Mouse (Mus musculus) forebrain, embryonic 14.5 days (tissue): Measurements from ENCODE around the gene Rell1. TPM values are rescaled to one million over a fixed set of nuclear protein-coding genes. Genes with fewer than 3 reads are reported as not detected.
A peak's percentile ranks its signal among the peaks of the same experiment; 100 is the strongest.

Experiments
- ATAC-seq: fragments of 200-750 bp; cut with Nextera tagmentation; 2 replicates; pipeline ENCODE4 v1.8.0; 2017; ENCODE audit warnings: mild to moderate bottlenecking, moderate library complexity
- DNase-seq: peaks from one replicate; pipeline ENCODE4 v3.0.0-alpha.2; 2015; ENCODE audit warnings: low spot score
- H3K27ac ChIP-seq: fragments of 300-500 bp; sonication (generic); 2 replicates; pipeline ENCODE4 v1.5.1; 2014; ENCODE audit warnings: low read depth, mild to moderate bottlenecking, control low read depth, low read length, moderate library complexity
- H3K27me3 ChIP-seq: fragments of 300-500 bp; sonication (generic); replicated peaks from 2 replicates; pipeline ENCODE4 v1.6.1; 2014; ENCODE audit warnings: low read length, control low read depth, mixed read lengths; ENCODE audit not compliant: control insufficient read depth, insufficient read depth
- H3K36me3 ChIP-seq: fragments of 300-500 bp; sonication (generic); 2 replicates; pipeline ENCODE4 v1.6.1; 2014; ENCODE audit warnings: low read length, control low read depth; ENCODE audit not compliant: control insufficient read depth, insufficient read depth
- H3K4me1 ChIP-seq: fragments of 300-500 bp; sonication (generic); 2 replicates; pipeline ENCODE4 v1.6.1; 2014; ENCODE audit warnings: antibody characterized with exemption, low read length, control low read depth; ENCODE audit not compliant: control insufficient read depth, insufficient read depth
- H3K4me2 ChIP-seq: fragments of 300-500 bp; sonication (generic); 2 replicates; pipeline ENCODE4 v1.6.1; 2014; ENCODE audit warnings: mild to moderate bottlenecking, control low read depth, low read length
- H3K4me3 ChIP-seq: fragments of 300-500 bp; sonication (generic); 2 replicates; pipeline ENCODE4 v1.5.1; 2014; ENCODE audit warnings: low read depth, low read length, control low read depth
- H3K9ac ChIP-seq: fragments of 300-500 bp; sonication (generic); 2 replicates; pipeline ENCODE4 v1.6.1; 2014; ENCODE audit warnings: mild to moderate bottlenecking, low read length, control low read depth, moderate library complexity
- H3K9me3 ChIP-seq: fragments of 300-500 bp; sonication (generic); replicated peaks from 2 replicates; pipeline ENCODE4 v1.6.1; 2016; ENCODE audit warnings: low read length, control low read depth, mixed read lengths; ENCODE audit not compliant: control insufficient read depth
- WGBS: fragments of 180-500 bp; shearing (Covaris S2); extraction: QIAGEN DNeasy Blood & Tissue Kit; methylation state at CpG from one replicate; pipeline ENCODE4 v1.1.7; 2014; 5-methylcytosine and 5-hydroxymethylcytosine counted together
- polyA plus RNA-seq: library from polyadenylated mRNA; unstranded; fragments of >200 nt; fragmentation: Nextera tagmentation; extraction: Ambion mirVana; gene quantifications from 2 replicates; pipeline ENCODE4 v1.2.1, GENCODE M21; 2014

Rell1 gene
- polyA plus RNA-seq, 1 experiment from 2014 or later = 9.3 TPM

DNA sequence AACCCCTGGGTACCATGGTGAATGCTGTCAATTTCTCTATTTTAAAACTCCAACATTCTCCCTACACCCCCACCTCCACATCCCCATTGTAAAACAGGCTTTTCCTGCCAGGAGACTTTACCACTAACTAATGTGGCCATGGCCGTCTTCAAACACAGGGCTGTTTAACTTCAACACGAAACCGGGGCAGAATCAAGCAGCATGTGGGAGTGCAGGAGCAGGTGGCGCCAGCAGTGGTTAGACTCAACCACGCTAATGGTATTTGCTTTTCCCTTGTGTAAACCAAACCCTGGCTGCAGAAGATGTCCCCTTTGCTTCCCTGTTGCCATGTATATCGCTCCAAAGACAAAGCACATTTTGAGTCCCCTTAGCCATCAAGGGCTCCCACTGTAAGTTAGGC is 76.8 kb downstream of the Rell1 start:
- Histone ChIP-seq H3K4me3 (no peak overlapping the region), H3K4me1 (no peaks in the 10 kb centered on the region), H3K36me3 (no peaks in the 10 kb centered on the region), H3K27me3 (no peaks in the 10 kb centered on the region), H3K9ac (no peak overlapping the region), H3K27ac (no peak overlapping the region), H3K4me2 (no peak overlapping the region), H3K9me3 (no peaks in the 10 kb centered on the region)
- ATAC-seq (no peak), DNase-seq (no peak)
- WGBS = 90% methylated on average over 6 of the region's 6 CpGs

GRCm38 (mm10) chr5:63891241-63891640 is 77.5 kb downstream of the Rell1 start:
- Histone ChIP-seq H3K27ac (no peak overlapping the region), H3K9me3 (no peaks in the 10 kb centered on the region), H3K4me3 (no peak overlapping the region), H3K36me3 (no peaks in the 10 kb centered on the region), H3K4me2 (no peak overlapping the region), H3K27me3 (no peaks in the 10 kb centered on the region), H3K9ac (no peak overlapping the region), H3K4me1 (no peaks in the 10 kb centered on the region)
- no peak for DNase-seq
- ATAC-seq = no peak
- 55% methylated on average over 4 of the region's 4 CpGs for WGBS

DNA sequence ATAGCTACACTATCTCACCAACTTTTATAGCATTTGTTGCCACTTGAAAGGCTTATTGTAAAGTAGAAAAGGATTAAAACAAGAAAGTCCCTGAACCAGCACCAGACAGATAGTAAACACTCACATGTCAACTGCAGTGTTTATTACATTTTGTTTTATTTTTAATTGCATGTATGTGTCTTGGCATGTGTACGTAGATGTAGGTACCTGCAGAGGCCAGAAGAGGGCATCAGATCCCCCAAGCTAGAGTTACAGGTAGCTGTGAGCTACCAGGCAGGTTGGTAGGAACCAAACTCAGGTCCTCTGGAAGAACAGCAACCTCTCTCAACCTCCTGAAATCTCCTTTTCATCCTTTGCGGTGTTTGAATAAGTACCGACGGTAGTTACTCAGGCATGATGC is 81.6 kb downstream of the Rell1 start:
- no peak overlapping the region for H3K4me3 ChIP-seq
- no peaks in the 10 kb centered on the region for H3K36me3 ChIP-seq
- no peak overlapping the region for H3K9ac ChIP-seq
- H3K4me1 ChIP-seq = no peaks in the 10 kb centered on the region
- no peaks in the 10 kb centered on the region for H3K9me3 ChIP-seq
- DNase-seq (no peak), ATAC-seq (peak; percentile 35; the same call in 1 of the 2 replicates)
- no peak overlapping the region for H3K4me2 ChIP-seq
- no peak overlapping the region for H3K27ac ChIP-seq
- WGBS = 98% methylated on average over 4 of the region's 4 CpGs
- H3K27me3 ChIP-seq = no peaks in the 10 kb centered on the region

GRCm38 (mm10) chr5:63886709-63887108 is 82.0 kb downstream of the Rell1 start:
- H3K4me2 ChIP-seq = no peak overlapping the region
- 37% methylated on average over 6 of the region's 6 CpGs for WGBS
- H3K36me3 ChIP-seq = no peaks in the 10 kb centered on the region
- H3K4me3 ChIP-seq = no peak overlapping the region
- ATAC-seq (peak; percentile 73), DNase-seq (peak; percentile 78)
- no peak overlapping the region for H3K9ac ChIP-seq
- no peaks in the 10 kb centered on the region for H3K4me1 ChIP-seq
- H3K27me3 ChIP-seq = no peaks in the 10 kb centered on the region
- H3K9me3 ChIP-seq = no peaks in the 10 kb centered on the region
- H3K27ac ChIP-seq = no peak overlapping the region

GRCm38 (mm10) chr5:63886292-63886691 is 82.4 kb downstream of the Rell1 start:
- Histone ChIP-seq H3K27ac (no peak overlapping the region), H3K9ac (no peak overlapping the region), H3K4me3 (no peak overlapping the region), H3K36me3 (no peaks in the 10 kb centered on the region), H3K27me3 (no peaks in the 10 kb centered on the region), H3K9me3 (no peaks in the 10 kb centered on the region), H3K4me2 (no peak overlapping the region), H3K4me1 (no peaks in the 10 kb centered on the region)
- ATAC-seq (peak; percentile 27; the same call in 1 of the 2 replicates), DNase-seq (no peak)
- 90% methylated on average over 5 of the region's 5 CpGs for WGBS

GRCm38 (mm10) chr5:63879026-63879425 is 89.7 kb downstream of the Rell1 start:
- DNase-seq (no peak), ATAC-seq (no peak)
- WGBS = 71% methylated on average over 10 of the region's 10 CpGs
- H3K36me3 ChIP-seq = no peaks in the 10 kb centered on the region
- H3K27me3 ChIP-seq = no peaks in the 10 kb centered on the region
- no peaks in the 10 kb centered on the region for H3K9me3 ChIP-seq
- no peak overlapping the region for H3K9ac ChIP-seq
- H3K27ac ChIP-seq = no peak overlapping the region
- no peaks in the 10 kb centered on the region for H3K4me1 ChIP-seq
- H3K4me3 ChIP-seq = no peak overlapping the region
- H3K4me2 ChIP-seq = no peak overlapping the region

- WGBS = 82% methylated on average over 4 of the region's 4 CpGs
These were observed 92.6 kb downstream of the Rell1 start for GRCm38 (mm10) chr5:63876081-63876480.

GRCm38 (mm10) chr5:63874880-63875279 is 93.8 kb downstream of the Rell1 start:
- H3K4me1 ChIP-seq = peaks cover 8% of the 10 kb centered on the region
- no peak overlapping the region for H3K4me3 ChIP-seq
- no peaks in the 10 kb centered on the region for H3K36me3 ChIP-seq
- no peaks in the 10 kb centered on the region for H3K9me3 ChIP-seq
- ATAC-seq = no peak
- no peaks in the 10 kb centered on the region for H3K27me3 ChIP-seq
- no peak overlapping the region for H3K4me2 ChIP-seq
- DNase-seq = no peak
- no peak overlapping the region for H3K9ac ChIP-seq
- H3K27ac ChIP-seq = no peak overlapping the region
- WGBS = 80% methylated on average over 16 of the region's 16 CpGs

More at GRCm38 (mm10) chr5:63876081-63876480, 92.6 kb downstream of the Rell1 start:
- no peaks in the 10 kb centered on the region for H3K27me3 ChIP-seq
- H3K4me2 ChIP-seq = no peak overlapping the region
- no peaks in the 10 kb centered on the region for H3K36me3 ChIP-seq
- H3K4me3 ChIP-seq = no peak overlapping the region
- H3K9me3 ChIP-seq = no peaks in the 10 kb centered on the region
- H3K27ac ChIP-seq = no peak overlapping the region
- DNase-seq = no peak
- H3K4me1 ChIP-seq = peaks cover 8% of the 10 kb centered on the region
- ATAC-seq = no peak
- no peak overlapping the region for H3K9ac ChIP-seq

- Histone ChIP-seq H3K9ac (peak overlapping the region; percentile 8; the same call in 1 of the 2 replicates), H3K4me2 (peak overlapping the region; percentile 14; the same call in 1 of the 2 replicates), H3K36me3 (no peaks in the 10 kb centered on the region), H3K9me3 (no peaks in the 10 kb centered on the region), H3K4me3 (no peak overlapping the region), H3K27ac (peak overlapping the region; percentile 72; the same call in 1 of the 2 replicates), H3K4me1 (peaks cover 8% of the 10 kb centered on the region), H3K27me3 (no peaks in the 10 kb centered on the region)
- peak; percentile 76 for ATAC-seq
- peak; percentile 79 for DNase-seq
- 26% methylated on average over 17 of the region's 17 CpGs for WGBS
These were observed 96.3 kb downstream of the Rell1 start for GRCm38 (mm10) chr5:63872176-63872932.
